Mouse (Mus musculus) neural tube, embryonic 15.5 days (tissue): Measurements from ENCODE around the gene Bphl. TPM values are rescaled to one million over a fixed set of nuclear protein-coding genes. Genes with fewer than 3 reads are reported as not detected.

Experiments
- ATAC-seq: fragments of 200-750 bp; cut with Nextera tagmentation; 2 replicates; pipeline ENCODE4 v1.8.0; 2017; ENCODE audit warnings: mild to moderate bottlenecking, moderate TSS enrichment, moderate library complexity; ENCODE audit not compliant: low FRiP score
- H3K27ac ChIP-seq: fragments of 300-500 bp; sonication (generic); replicated peaks from 2 replicates; pipeline ENCODE4 v1.5.1; 2015; ENCODE audit warnings: mild to moderate bottlenecking, inconsistent platforms
- H3K27me3 ChIP-seq: fragments of 300-500 bp; sonication (generic); replicated peaks from 2 replicates; pipeline ENCODE4 v1.6.1; 2015; ENCODE audit warnings: inconsistent platforms
- H3K36me3 ChIP-seq: fragments of 300-500 bp; sonication (generic); 2 replicates; pipeline ENCODE4 v1.6.1; 2015; ENCODE audit warnings: inconsistent platforms
- H3K4me1 ChIP-seq: fragments of 300-500 bp; sonication (generic); 2 replicates; pipeline ENCODE4 v1.6.1; 2015; ENCODE audit warnings: inconsistent platforms
- H3K4me2 ChIP-seq: fragments of 300-500 bp; sonication (generic); 2 replicates; pipeline ENCODE4 v1.6.1; 2015; ENCODE audit warnings: inconsistent platforms, mild to moderate bottlenecking, moderate library complexity
- H3K4me3 ChIP-seq: fragments of 300-500 bp; sonication (generic); replicated peaks from 2 replicates; pipeline ENCODE4 v1.5.1; 2015; ENCODE audit warnings: mild to moderate bottlenecking, inconsistent platforms
- H3K9ac ChIP-seq: fragments of 300-500 bp; sonication (generic); replicated peaks from 2 replicates; pipeline ENCODE4 v1.6.1; 2015; ENCODE audit warnings: mild to moderate bottlenecking, inconsistent platforms
- H3K9me3 ChIP-seq: fragments of 300-500 bp; sonication (generic); replicated peaks from 2 replicates; pipeline ENCODE4 v1.6.1; 2016; ENCODE audit warnings: inconsistent platforms
- WGBS: fragments of 180-500 bp; shearing (Covaris S2); methylation state at CpG from one replicate; pipeline ENCODE4 v1.1.7; 2015; ENCODE audit warnings: mixed read lengths; 5-methylcytosine and 5-hydroxymethylcytosine counted together
- polyA plus RNA-seq: library from polyadenylated mRNA; unstranded; fragments of >200 nt; fragmentation: Nextera tagmentation; extraction: Ambion mirVana; gene quantifications from 2 replicates; pipeline ENCODE4 v1.2.1, GENCODE M21; 2015

The Bphl gene
- polyA plus RNA-seq, 1 experiment from 2014 or later, result 40.7 TPM

GRCm38 (mm10) chr13:34036726-34037125 lies 671 bp upstream of the Bphl start:
- Histone ChIP-seq H3K36me3 (peaks cover 12% of the 10 kb centered on the region), H3K4me1 (peaks cover 20% of the 10 kb centered on the region), H3K27me3 (no peaks in the 10 kb centered on the region), H3K27ac (peak overlapping the region; percentile 92), H3K4me3 (no peak overlapping the region), H3K9ac (no peak overlapping the region), H3K9me3 (no peaks in the 10 kb centered on the region), H3K4me2 (peak overlapping the region; percentile 73; the same call in 1 of the 2 replicates)
- ATAC-seq, result peak; percentile 6; the same call in 1 of the 2 replicates
- 85% methylated on average over 5 of the region's 5 CpGs for WGBS

- H3K9me3 ChIP-seq, result no peaks in the 10 kb centered on the region
- H3K9ac ChIP-seq, result peak overlapping the region; percentile 90
- H3K4me3 ChIP-seq, result peak overlapping the region; percentile 76
- H3K27ac ChIP-seq, result peak overlapping the region; percentile 92
- ATAC-seq, result peak; percentile 11; the same call in 1 of the 2 replicates
- H3K4me1 ChIP-seq, result peaks cover 25% of the 10 kb centered on the region
- H3K27me3 ChIP-seq, result no peaks in the 10 kb centered on the region
- H3K36me3 ChIP-seq, result peaks cover 11% of the 10 kb centered on the region
- H3K4me2 ChIP-seq, result peak overlapping the region; percentile 73
- 39% methylated on average over 5 of the region's 5 CpGs for WGBS
Observed at GRCm38 (mm10) chr13:34038056-34038432, 647 bp downstream of the Bphl start.

GRCm38 (mm10) chr13:34038901-34039341 lies 1.5 kb downstream of the Bphl start:
- H3K4me3 ChIP-seq, result peak overlapping the region; percentile 76
- 53% methylated on average over 8 of the region's 8 CpGs for WGBS
- H3K4me1 ChIP-seq, result peaks cover 25% of the 10 kb centered on the region
- peak overlapping the region; percentile 73 for H3K4me2 ChIP-seq
- peaks cover 2% of the 10 kb centered on the region; the same call in 1 of the 2 replicates for H3K36me3 ChIP-seq
- no peaks in the 10 kb centered on the region for H3K9me3 ChIP-seq
- H3K27ac ChIP-seq, result no peak overlapping the region
- H3K9ac ChIP-seq, result 0 out of 2 replicates have a peak overlapping the region, but pooled peaks have one; percentile 6
- H3K27me3 ChIP-seq, result no peaks in the 10 kb centered on the region
- ATAC-seq, result no peak

- Histone ChIP-seq H3K36me3 (no peaks in the 10 kb centered on the region), H3K4me3 (no peak overlapping the region), H3K9me3 (no peaks in the 10 kb centered on the region), H3K27me3 (no peaks in the 10 kb centered on the region), H3K4me1 (peaks cover 25% of the 10 kb centered on the region), H3K4me2 (no peak overlapping the region), H3K9ac (no peak overlapping the region), H3K27ac (no peak overlapping the region)
- WGBS, result 92% methylated on average over 3 of the region's 3 CpGs
- no peak for ATAC-seq
Observed at GRCm38 (mm10) chr13:34040091-34040490, 2.7 kb downstream of the Bphl start.

GRCm38 (mm10) chr13:34043716-34044393 lies 6.5 kb downstream of the Bphl start:
- Histone ChIP-seq H3K4me2 (no peak overlapping the region), H3K4me1 (peaks cover 12% of the 10 kb centered on the region), H3K36me3 (peaks cover 11% of the 10 kb centered on the region; the same call in 1 of the 2 replicates), H3K27me3 (no peaks in the 10 kb centered on the region), H3K9me3 (no peaks in the 10 kb centered on the region), H3K27ac (no peak overlapping the region), H3K9ac (no peak overlapping the region), H3K4me3 (no peak overlapping the region)
- WGBS, result 86% methylated on average over 7 of the region's 7 CpGs
- ATAC-seq, result no peak

GRCm38 (mm10) chr13:34045511-34046249 lies 8.3 kb downstream of the Bphl start:
- Histone ChIP-seq H3K27me3 (no peaks in the 10 kb centered on the region), H3K4me3 (no peak overlapping the region), H3K4me1 (peaks cover 8% of the 10 kb centered on the region), H3K27ac (no peak overlapping the region), H3K9me3 (no peaks in the 10 kb centered on the region), H3K4me2 (no peak overlapping the region), H3K36me3 (peaks cover 15% of the 10 kb centered on the region), H3K9ac (no peak overlapping the region)
- no peak for ATAC-seq
- WGBS, result 66% methylated on average over 5 of the region's 5 CpGs

GRCm38 (mm10) chr13:34046421-34047012 lies 9.1 kb downstream of the Bphl start:
- WGBS, result 42% methylated on average over 11 of the region's 11 CpGs
- H3K27me3 ChIP-seq, result no peaks in the 10 kb centered on the region

GRCm38 (mm10) chr13:34047526-34047925 lies 10.1 kb downstream of the Bphl start:
- no peaks in the 10 kb centered on the region for H3K27me3 ChIP-seq
- ATAC-seq, result no peak
- H3K27ac ChIP-seq, result no peak overlapping the region
- H3K4me3 ChIP-seq, result no peak overlapping the region
- peaks cover 22% of the 10 kb centered on the region for H3K36me3 ChIP-seq
- H3K4me1 ChIP-seq, result peaks cover 5% of the 10 kb centered on the region
- 85% methylated on average over 3 of the region's 3 CpGs for WGBS
- no peaks in the 10 kb centered on the region for H3K9me3 ChIP-seq
- H3K9ac ChIP-seq, result no peak overlapping the region
- no peak overlapping the region for H3K4me2 ChIP-seq

More at GRCm38 (mm10) chr13:34046421-34047012, 9.1 kb downstream of the Bphl start:
- peaks cover 8% of the 10 kb centered on the region for H3K4me1 ChIP-seq
- no peaks in the 10 kb centered on the region for H3K9me3 ChIP-seq
- ATAC-seq, result peak; percentile 92
- H3K4me3 ChIP-seq, result no peak overlapping the region
- H3K36me3 ChIP-seq, result peaks cover 15% of the 10 kb centered on the region
- no peak overlapping the region for H3K9ac ChIP-seq
- peak overlapping the region; percentile 33; the same call in 1 of the 2 replicates for H3K27ac ChIP-seq
- no peak overlapping the region for H3K4me2 ChIP-seq

- Histone ChIP-seq H3K4me3 (no peak overlapping the region), H3K27me3 (no peaks in the 10 kb centered on the region), H3K4me2 (no peak overlapping the region), H3K27ac (no peak overlapping the region), H3K9ac (no peak overlapping the region), H3K9me3 (no peaks in the 10 kb centered on the region), H3K4me1 (peaks cover 4% of the 10 kb centered on the region), H3K36me3 (peaks cover 37% of the 10 kb centered on the region)
- WGBS, result 96% methylated on average over 8 of the region's 8 CpGs
- ATAC-seq, result no peak
Observed at GRCm38 (mm10) chr13:34050479-34050878, 13.1 kb downstream of the Bphl start.

GRCm38 (mm10) chr13:34051692-34052091 lies 14.3 kb downstream of the Bphl start:
- Histone ChIP-seq H3K27ac (no peak overlapping the region), H3K9me3 (no peaks in the 10 kb centered on the region), H3K27me3 (no peaks in the 10 kb centered on the region), H3K4me2 (no peak overlapping the region), H3K9ac (no peak overlapping the region), H3K4me3 (no peak overlapping the region), H3K36me3 (peaks cover 43% of the 10 kb centered on the region), H3K4me1 (peaks cover under 1% of the 10 kb centered on the region)
- no peak for ATAC-seq
- WGBS, result 98% methylated on average over 3 of the region's 3 CpGs

- Histone ChIP-seq H3K27ac (no peak overlapping the region), H3K4me2 (no peak overlapping the region), H3K36me3 (peaks cover 32% of the 10 kb centered on the region), H3K9me3 (no peaks in the 10 kb centered on the region), H3K9ac (no peak overlapping the region), H3K27me3 (no peaks in the 10 kb centered on the region), H3K4me3 (no peak overlapping the region), H3K4me1 (no peaks in the 10 kb centered on the region)
- no peak for ATAC-seq
- 73% methylated on average over 13 of the region's 13 CpGs for WGBS
Observed at GRCm38 (mm10) chr13:34053673-34054282, 16.4 kb downstream of the Bphl start.
